Mouse (Mus musculus) C2C12 (cell line): ENCODE results near the gene Dhps. TPM values are rescaled to one million over a fixed set of nuclear protein-coding genes. Genes with fewer than 3 reads are reported as not detected.
A peak's percentile ranks its signal among the peaks of the same experiment; 100 is the strongest.
"Not testable (repeated sequence)": the region's sequence is repeated elsewhere in the genome, so short reads cannot be mapped to it uniquely, and the experiment has no call there.

ENCODE experiments used
- H3K27me3 ChIP-seq: one replicate; pipeline ENCODE4 v1.6.1; 2011; ENCODE audit not compliant: control insufficient read depth, insufficient read depth, insufficient read length
- H3K36me3 ChIP-seq: one replicate; pipeline ENCODE4 v1.6.1; 2011; ENCODE audit not compliant: control insufficient read depth, insufficient read depth
- H3K4me3 ChIP-seq: one replicate; pipeline ENCODE4 v1.5.1; 2011; ENCODE audit warnings: mild to moderate bottlenecking, control low read depth; ENCODE audit not compliant: poor library complexity, insufficient read depth, severe bottlenecking
- H3K79me2 ChIP-seq: one replicate; pipeline ENCODE4 v1.6.1; 2011; ENCODE audit not compliant: control insufficient read depth, insufficient read depth
- H3K79me3 ChIP-seq: one replicate; pipeline ENCODE4 v1.6.1; 2011; ENCODE audit warnings: low read depth, control low read depth
- H3ac ChIP-seq: one replicate; pipeline ENCODE3; 2011; ENCODE audit warnings: low read depth; ENCODE audit not compliant: control insufficient read depth, insufficient read length
- CEBPB ChIP-seq: IDR thresholded peaks from one replicate; pipeline ENCODE4 v1.6.1; 2011; ENCODE audit warnings: low read depth, mild to moderate bottlenecking, control low read depth, moderate library complexity
- CTCF ChIP-seq: IDR thresholded peaks from one replicate; pipeline ENCODE4 v1.5.1; 2011; ENCODE audit not compliant: control insufficient read depth, insufficient read depth, insufficient read length
- FOSL1 ChIP-seq: IDR thresholded peaks from one replicate; pipeline ENCODE4 v1.8.0; 2011; ENCODE audit warnings: mild to moderate bottlenecking, low read length; ENCODE audit not compliant: poor library complexity, insufficient read depth, severe bottlenecking
- MAX ChIP-seq: IDR thresholded peaks from one replicate; pipeline ENCODE4 v1.6.1; 2011; ENCODE audit warnings: mild to moderate bottlenecking, control low read depth
- MYOD1 ChIP-seq: IDR thresholded peaks from one replicate; pipeline ENCODE4 v1.6.1; 2011; ENCODE audit warnings: low read depth; ENCODE audit not compliant: control insufficient read depth, insufficient read length
- MYOG ChIP-seq: IDR thresholded peaks from one replicate; pipeline ENCODE4 v1.6.1; 2011; ENCODE audit not compliant: control insufficient read depth, insufficient read length; ENCODE audit errors: extremely low read depth
- USF1 ChIP-seq: IDR thresholded peaks from one replicate; pipeline ENCODE4 v1.6.1; 2011; ENCODE audit warnings: low read depth, mild to moderate bottlenecking, control low read depth, moderate library complexity
- microRNA-seq: library from miRNA; unstranded; fragments of <30 nt; microRNA quantifications from one replicate; pipeline ENCODE4, GENCODE M21; 2019; ENCODE audit warnings: borderline microRNAs expressed
- polyA plus RNA-seq: library from polyadenylated mRNA; unstranded; fragments of >200 nt; fragmentation: generic; extraction: Trizol; gene quantifications from one replicate; pipeline ENCODE4 v1.2.1, GENCODE M21; 2012; ENCODE audit warnings: missing spikeins

Dhps gene
- polyA plus RNA-seq, 1 experiment: 123 TPM

- no peaks in the 10 kb centered on the region for H3K79me2 ChIP-seq
- no peaks in the 10 kb centered on the region for H3K79me3 ChIP-seq
- no peak overlapping the region for H3K4me3 ChIP-seq
- no peaks in the 10 kb centered on the region for H3K36me3 ChIP-seq
- TF ChIP-seq CEBPB (no peak), CTCF (no peak), USF1 (no peak), MYOD1 (no peak), FOSL1 (no peak)
- H3ac ChIP-seq: no peak overlapping the region
- no peaks in the 10 kb centered on the region for H3K27me3 ChIP-seq
These were observed 45.4 kb downstream of the Dhps start for GRCm38 (mm10) chr8:85116984-85117383.

- Histone ChIP-seq H3K27me3 (no peaks in the 10 kb centered on the region), H3K79me3 (no peaks in the 10 kb centered on the region), H3ac (peak overlapping the region; percentile 70), H3K79me2 (no peaks in the 10 kb centered on the region), H3K36me3 (no peaks in the 10 kb centered on the region), H3K4me3 (no peak overlapping the region)
- no peak for TF ChIP-seq FOSL1
- no peak for TF ChIP-seq CTCF
- no peak for TF ChIP-seq USF1
- TF ChIP-seq CEBPB: no peak
- TF ChIP-seq MYOG: no peak
- no peak for TF ChIP-seq MAX
- no peak for TF ChIP-seq MYOD1
These were observed 47.8 kb downstream of the Dhps start for GRCm38 (mm10) chr8:85119052-85119981.

- H3K79me2 ChIP-seq, H3K4me3 ChIP-seq, H3K36me3 ChIP-seq, H3K27me3 ChIP-seq, H3ac ChIP-seq, H3K79me3 ChIP-seq: not testable (repeated sequence)
These were observed 48.7 kb downstream of the Dhps start for GRCm38 (mm10) chr8:85120251-85120650.

- Histone ChIP-seq H3K79me2 (no peaks in the 10 kb centered on the region), H3ac (no peak within 1 kb of the TSS), H3K36me3 (no peaks in the 10 kb centered on the region), H3K79me3 (no peaks in the 10 kb centered on the region), H3K27me3 (no peaks in the 10 kb centered on the region), H3K4me3 (no peak within 1 kb of the TSS)
- TF ChIP-seq CEBPB: no peak
- no peak for TF ChIP-seq FOSL1
- TF ChIP-seq CTCF: no peak
- no peak for TF ChIP-seq MAX
- no peak for TF ChIP-seq MYOG
- no peak for TF ChIP-seq MYOD1
- no peak for TF ChIP-seq USF1
These were observed 51.4 kb downstream of the Dhps start, which contains the start of gene Zfp791 for GRCm38 (mm10) chr8:85122995-85123394. TSS of gene Zfp791 (minus strand) at chr8:85123095.

- H3K36me3 ChIP-seq: no peaks in the 10 kb centered on the region
- no peaks in the 10 kb centered on the region for H3K79me2 ChIP-seq
- H3K27me3 ChIP-seq: no peaks in the 10 kb centered on the region
- no peak overlapping the region for H3ac ChIP-seq
- TF ChIP-seq CEBPB (no peak), FOSL1 (no peak), MYOG (no peak), USF1 (no peak), MAX (no peak), CTCF (no peak), MYOD1 (no peak)
- no peaks in the 10 kb centered on the region for H3K79me3 ChIP-seq
- H3K4me3 ChIP-seq: no peak overlapping the region
These were observed 52.1 kb downstream of the Dhps start for GRCm38 (mm10) chr8:85123691-85124090.

Small RNA genes within 50 kb of the gene (microRNA-seq; reads per million reads assigned to microRNA genes)
- gene Gm23388 (not detected), gene Mir7070 (1.8 reads per million, percentile 38 among the genes with 10 or more reads in this experiment)

Other genes starting within 250 kb of the Dhps start
- gene Dand5, start 248.9 kb upstream of the Dhps start, polyA plus RNA-seq: 2.4 TPM
- 32.5 TPM for gene Gadd45gip1, start 240.2 kb upstream of the Dhps start, polyA plus RNA-seq
- gene Rad23a, start 231.1 kb upstream of the Dhps start, polyA plus RNA-seq: 68.3 TPM
- 687 TPM for gene Calr, start 224.8 kb upstream of the Dhps start, polyA plus RNA-seq
- gene Farsa, start 214.8 kb upstream of the Dhps start, polyA plus RNA-seq: 104 TPM
- 8.5 TPM for gene Syce2, start 199.6 kb upstream of the Dhps start, polyA plus RNA-seq
- gene Gcdh, start 177.8 kb upstream of the Dhps start, polyA plus RNA-seq: 11.4 TPM
- gene Klf1, start 169.8 kb upstream of the Dhps start, polyA plus RNA-seq: 0.09 TPM
- 9.0 TPM for gene Dnase2a, start 163.2 kb upstream of the Dhps start, polyA plus RNA-seq
- gene Mast1, start 134.4 kb upstream of the Dhps start, polyA plus RNA-seq: not detected
- gene Rtbdn, start 124.8 kb upstream of the Dhps start, polyA plus RNA-seq: 0.05 TPM
- gene Gm49661, start 102.3 kb upstream of the Dhps start, polyA plus RNA-seq: not detected
- 609 TPM for gene Prdx2, start 102.2 kb upstream of the Dhps start, polyA plus RNA-seq
- 145 TPM for gene Rnaseh2a, start 102.0 kb upstream of the Dhps start, polyA plus RNA-seq
- gene Junb, start 93.0 kb upstream of the Dhps start, polyA plus RNA-seq: 158 TPM
- 7.0 TPM for gene Hook2, start 81.2 kb upstream of the Dhps start, polyA plus RNA-seq
- 0.04 TPM for gene Best2, start 57.2 kb upstream of the Dhps start, polyA plus RNA-seq
- gene Asna1, start 46.5 kb upstream of the Dhps start, polyA plus RNA-seq: 253 TPM
- 321 TPM for gene Trir, start 44.9 kb upstream of the Dhps start, polyA plus RNA-seq
- 52.0 TPM for gene Tnpo2, start 34.8 kb upstream of the Dhps start, polyA plus RNA-seq
- gene Fbxw9, start 11.7 kb upstream of the Dhps start, polyA plus RNA-seq: 20.0 TPM
- not detected for gene Gm5741, start 3.8 kb upstream of the Dhps start, polyA plus RNA-seq
- gene Wdr83os, start 9.0 kb downstream of the Dhps start, polyA plus RNA-seq: 152 TPM
- 25.0 TPM for gene Wdr83, start 9.5 kb downstream of the Dhps start, polyA plus RNA-seq
- 9.8 TPM for gene Man2b1, start 11.5 kb downstream of the Dhps start, polyA plus RNA-seq
- gene Zfp791, start 51.3 kb downstream of the Dhps start, polyA plus RNA-seq: 0.07 TPM
- gene Cks1brt, start 80.2 kb downstream of the Dhps start, polyA plus RNA-seq: not detected
- not detected for gene Olfr371, start 154.2 kb downstream of the Dhps start, polyA plus RNA-seq
- gene Orc6, start 227.9 kb downstream of the Dhps start, polyA plus RNA-seq: 41.6 TPM
- gene Vps35, start 228.0 kb downstream of the Dhps start, polyA plus RNA-seq: 38.8 TPM